Mouse (Mus musculus) liver, embryonic 13.5 days (tissue): ENCODE data around the gene Lifr. TPM values are rescaled to one million over a fixed set of nuclear protein-coding genes. Genes with fewer than 3 reads are reported as not detected.

Experiments
- ATAC-seq: fragments of 200-750 bp; cut with Nextera tagmentation; 2 replicates; pipeline ENCODE4 v1.8.0; 2017; ENCODE audit warnings: low read depth, mild to moderate bottlenecking, moderate number of reproducible peaks, moderate library complexity
- DNase-seq: peaks from one replicate; pipeline ENCODE4 v3.0.0; 2022
- H3K27ac ChIP-seq: fragments of 300-500 bp; sonication (generic); 2 replicates; pipeline ENCODE4 v1.5.1; 2015; ENCODE audit warnings: moderate library complexity, mild to moderate bottlenecking, inconsistent platforms
- H3K27me3 ChIP-seq: fragments of 300-500 bp; sonication (generic); 2 replicates; pipeline ENCODE4 v1.6.1; 2015; ENCODE audit warnings: mild to moderate bottlenecking, inconsistent platforms
- H3K36me3 ChIP-seq: fragments of 300-500 bp; sonication (generic); 2 replicates; pipeline ENCODE4 v1.6.1; 2015; ENCODE audit warnings: mild to moderate bottlenecking, inconsistent platforms
- H3K4me1 ChIP-seq: fragments of 300-500 bp; sonication (generic); replicated peaks from 2 replicates; pipeline ENCODE4 v1.6.1; 2015; ENCODE audit warnings: inconsistent platforms
- H3K4me2 ChIP-seq: fragments of 300-500 bp; sonication (generic); 2 replicates; pipeline ENCODE4 v1.6.1; 2015; ENCODE audit warnings: inconsistent platforms, mild to moderate bottlenecking, moderate library complexity
- H3K4me3 ChIP-seq: fragments of 300-500 bp; sonication (generic); replicated peaks from 2 replicates; pipeline ENCODE4 v1.5.1; 2015; ENCODE audit warnings: mild to moderate bottlenecking, inconsistent platforms
- H3K9ac ChIP-seq: fragments of 300-500 bp; sonication (generic); 2 replicates; pipeline ENCODE4 v1.6.1; 2015; ENCODE audit warnings: mild to moderate bottlenecking, inconsistent platforms
- H3K9me3 ChIP-seq: fragments of 300-500 bp; sonication (generic); replicated peaks from 2 replicates; pipeline ENCODE4 v1.6.1; 2016; ENCODE audit warnings: inconsistent platforms
- WGBS: fragments of 180-500 bp; shearing (Covaris S2); methylation state at CpG from one replicate; pipeline ENCODE4 v1.1.7; 2015; ENCODE audit not compliant: insufficient replicate concordance; 5-methylcytosine and 5-hydroxymethylcytosine counted together
- polyA plus RNA-seq: library from polyadenylated mRNA; unstranded; fragments of >200 nt; fragmentation: Nextera tagmentation; extraction: Ambion mirVana; gene quantifications from 2 replicates; pipeline ENCODE4 v1.2.1, GENCODE M21; 2015

Gene Lifr
- polyA plus RNA-seq, 1 experiment from 2014 or later = 20.5 TPM

DNA sequence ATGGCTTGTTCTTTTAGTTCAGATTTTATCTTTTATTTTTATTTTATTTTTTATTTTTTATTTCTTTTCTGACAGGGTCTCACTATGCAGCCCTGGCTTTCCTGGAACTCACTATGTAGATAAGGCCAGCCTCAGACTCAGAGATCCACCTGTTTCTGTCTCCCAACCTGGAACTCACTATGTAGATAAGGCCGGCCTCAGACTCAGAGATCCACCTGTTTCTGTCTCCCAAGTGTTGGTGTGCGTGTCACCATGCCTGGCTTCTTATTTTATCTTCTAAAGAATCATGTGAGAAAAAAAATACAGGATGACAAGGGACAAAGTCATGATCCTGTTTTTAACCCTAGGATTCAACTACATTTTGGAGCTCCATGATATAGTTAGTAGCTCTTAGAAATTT is 102.2 kb downstream of the Lifr start:
- no peaks in the 10 kb centered on the region for H3K4me1 ChIP-seq
- 58% methylated on average over 2 of the region's 2 CpGs for WGBS
- H3K4me3 ChIP-seq = no peak overlapping the region
- no peaks in the 10 kb centered on the region for H3K27me3 ChIP-seq
- H3K9ac ChIP-seq = no peak overlapping the region
- no peak overlapping the region for H3K27ac ChIP-seq
- ATAC-seq = no peak
- peaks cover 30% of the 10 kb centered on the region; the same call in 1 of the 2 replicates for H3K36me3 ChIP-seq
- no peaks in the 10 kb centered on the region for H3K9me3 ChIP-seq
- DNase-seq = no peak
- no peak overlapping the region for H3K4me2 ChIP-seq

DNA sequence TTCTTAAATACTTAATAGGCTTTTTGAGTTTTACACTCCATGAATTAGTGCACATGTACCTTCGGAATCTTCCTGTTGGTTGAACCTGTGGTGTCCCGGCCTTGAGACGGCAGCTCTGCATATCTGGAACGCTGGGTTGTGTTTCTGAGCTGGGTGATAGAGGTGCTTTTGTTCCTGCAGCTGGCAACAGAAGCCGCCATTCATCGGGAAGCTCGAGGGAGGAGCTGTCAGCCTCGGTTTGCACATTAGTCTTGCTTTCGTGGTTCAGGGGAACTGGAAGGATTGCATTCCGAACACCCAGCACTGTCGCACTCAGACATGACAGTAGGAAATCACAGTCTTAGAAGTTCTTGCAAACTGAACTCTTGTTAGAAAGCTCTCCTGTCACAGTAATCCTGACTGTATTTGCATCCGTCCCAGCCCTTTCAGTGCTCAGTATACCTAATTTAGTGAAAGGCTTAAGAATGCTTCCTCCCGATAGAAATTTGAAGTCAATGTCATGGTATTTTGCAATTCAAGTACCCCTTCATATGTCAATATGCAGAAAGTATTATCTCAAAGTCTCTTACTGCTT is 103.8 kb downstream of the Lifr start:
- no peak overlapping the region for H3K27ac ChIP-seq

GRCm38 (mm10) chr15:7194748-7195221 is 104.4 kb downstream of the Lifr start:
- ATAC-seq (no peak), DNase-seq (no peak)
- no peak overlapping the region for H3K27ac ChIP-seq
- H3K36me3 ChIP-seq = peaks cover 19% of the 10 kb centered on the region; the same call in 1 of the 2 replicates
- H3K4me3 ChIP-seq = no peak overlapping the region
- H3K27me3 ChIP-seq = no peaks in the 10 kb centered on the region
- no peaks in the 10 kb centered on the region for H3K4me1 ChIP-seq
- 64% methylated on average over 6 of the region's 6 CpGs for WGBS
- no peak overlapping the region for H3K9ac ChIP-seq
- no peak overlapping the region for H3K4me2 ChIP-seq
- H3K9me3 ChIP-seq = no peaks in the 10 kb centered on the region

More for the DNA sequence above, 103.8 kb downstream of the Lifr start:
- H3K4me3 ChIP-seq = no peak overlapping the region
- no peak for DNase-seq
- no peaks in the 10 kb centered on the region for H3K9me3 ChIP-seq
- no peak for ATAC-seq
- no peak overlapping the region for H3K9ac ChIP-seq
- H3K27me3 ChIP-seq = no peaks in the 10 kb centered on the region
- peaks cover 24% of the 10 kb centered on the region; the same call in 1 of the 2 replicates for H3K36me3 ChIP-seq
- 61% methylated on average over 13 of the region's 13 CpGs for WGBS
- no peaks in the 10 kb centered on the region for H3K4me1 ChIP-seq
- H3K4me2 ChIP-seq = no peak overlapping the region

- H3K36me3 ChIP-seq = no peaks in the 10 kb centered on the region
- H3K9me3 ChIP-seq = no peaks in the 10 kb centered on the region
- no peak for ATAC-seq
- no peak overlapping the region for H3K4me2 ChIP-seq
- no peaks in the 10 kb centered on the region for H3K27me3 ChIP-seq
- H3K4me3 ChIP-seq = no peak overlapping the region
- H3K4me1 ChIP-seq = 0 out of 2 replicates have a peak, but pooled peaks cover 3% of the 10 kb centered on the region
- no peak overlapping the region for H3K9ac ChIP-seq
- no peak overlapping the region for H3K27ac ChIP-seq
- 48% methylated on average over 3 of the region's 3 CpGs for WGBS
- DNase-seq = no peak
Observed at GRCm38 (mm10) chr15:7197652-7198445, 107.4 kb downstream of the Lifr start.

GRCm38 (mm10) chr15:7198816-7199215 is 108.4 kb downstream of the Lifr start:
- DNase-seq (no peak), ATAC-seq (no peak)
- Histone ChIP-seq H3K36me3 (no peaks in the 10 kb centered on the region), H3K9ac (no peak overlapping the region), H3K4me3 (no peak overlapping the region), H3K4me1 (0 out of 2 replicates have a peak, but pooled peaks cover 3% of the 10 kb centered on the region), H3K9me3 (no peaks in the 10 kb centered on the region), H3K27me3 (0 out of 2 replicates have a peak, but pooled peaks cover 4% of the 10 kb centered on the region), H3K27ac (no peak overlapping the region), H3K4me2 (no peak overlapping the region)
- 53% methylated on average over 2 of the region's 2 CpGs for WGBS

- 54% methylated on average over 6 of the region's 6 CpGs for WGBS
- Histone ChIP-seq H3K27ac (no peak overlapping the region), H3K9me3 (no peaks in the 10 kb centered on the region), H3K9ac (no peak overlapping the region), H3K4me2 (no peak overlapping the region), H3K4me1 (0 out of 2 replicates have a peak, but pooled peaks cover 3% of the 10 kb centered on the region), H3K4me3 (no peak overlapping the region), H3K27me3 (0 out of 2 replicates have a peak, but pooled peaks cover 4% of the 10 kb centered on the region), H3K36me3 (no peaks in the 10 kb centered on the region)
- ATAC-seq (no peak), DNase-seq (no peak)
Observed at GRCm38 (mm10) chr15:7200286-7200685, 109.9 kb downstream of the Lifr start.

GRCm38 (mm10) chr15:7201421-7202380 is 111.3 kb downstream of the Lifr start:
- H3K4me3 ChIP-seq = no peak overlapping the region
- H3K9ac ChIP-seq = no peak overlapping the region
- DNase-seq = no peak
- no peaks in the 10 kb centered on the region for H3K36me3 ChIP-seq
- WGBS = 54% methylated on average over 9 of the region's 9 CpGs
- H3K27me3 ChIP-seq = 0 out of 2 replicates have a peak, but pooled peaks cover 12% of the 10 kb centered on the region
- H3K27ac ChIP-seq = no peak overlapping the region; the same call in 1 of the 2 replicates
- 0 out of 2 replicates have a peak, but pooled peaks cover 3% of the 10 kb centered on the region for H3K4me1 ChIP-seq
- H3K9me3 ChIP-seq = no peaks in the 10 kb centered on the region
- H3K4me2 ChIP-seq = no peak overlapping the region
- ATAC-seq = no peak

- Histone ChIP-seq H3K4me2 (no peak overlapping the region), H3K27ac (no peak overlapping the region), H3K9me3 (no peaks in the 10 kb centered on the region), H3K4me3 (no peak overlapping the region), H3K27me3 (0 out of 2 replicates have a peak, but pooled peaks cover 12% of the 10 kb centered on the region), H3K9ac (no peak overlapping the region), H3K4me1 (0 out of 2 replicates have a peak, but pooled peaks cover 3% of the 10 kb centered on the region), H3K36me3 (no peaks in the 10 kb centered on the region)
- WGBS = 62% methylated on average over 5 of the region's 5 CpGs
- DNase-seq (no peak), ATAC-seq (no peak)
Observed at GRCm38 (mm10) chr15:7202981-7203380, 112.6 kb downstream of the Lifr start.

DNA sequence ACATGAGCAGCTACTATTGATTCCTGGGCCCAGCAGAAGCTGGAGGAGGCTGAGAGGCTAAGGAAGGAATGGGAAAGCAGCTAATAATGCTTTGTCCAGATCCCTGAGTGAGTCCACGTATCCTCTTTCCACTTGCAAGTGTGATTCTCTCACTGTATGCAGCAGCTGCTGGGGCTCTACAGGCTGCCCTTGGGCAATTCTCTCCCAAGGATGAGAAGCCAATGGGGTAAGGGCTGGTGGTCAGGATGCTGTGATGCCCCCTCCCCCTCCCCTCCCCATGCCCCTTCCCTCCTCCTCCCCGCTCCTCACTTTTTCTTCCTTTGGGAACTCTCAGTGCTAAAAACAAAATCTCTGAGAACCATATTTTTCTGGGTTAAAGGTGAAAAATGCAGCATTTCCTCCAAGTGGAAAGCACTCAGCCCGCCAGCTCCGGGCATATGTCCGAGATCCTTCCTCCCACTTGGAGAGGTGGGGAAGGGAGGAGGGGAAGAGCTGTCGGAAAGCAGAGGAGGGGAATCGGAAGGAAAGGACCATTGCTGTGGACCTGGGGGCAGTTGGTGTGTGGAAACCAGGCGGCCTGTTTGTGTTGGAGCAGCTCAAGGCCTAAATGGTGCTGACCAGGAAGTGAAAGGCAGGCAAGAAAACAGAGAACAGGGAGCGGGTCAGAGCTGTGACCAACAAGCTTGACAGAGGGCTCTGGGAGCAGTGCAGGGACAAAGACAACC is 113.4 kb downstream of the Lifr start:
- Histone ChIP-seq H3K4me2 (no peak overlapping the region), H3K36me3 (no peaks in the 10 kb centered on the region), H3K9ac (no peak overlapping the region), H3K9me3 (no peaks in the 10 kb centered on the region), H3K27ac (peak overlapping the region; percentile 18; the same call in 1 of the 2 replicates), H3K27me3 (peaks cover 15% of the 10 kb centered on the region; the same call in 1 of the 2 replicates), H3K4me3 (no peak overlapping the region), H3K4me1 (0 out of 2 replicates have a peak, but pooled peaks cover 3% of the 10 kb centered on the region)
- ATAC-seq (no peak), DNase-seq (no peak)
- WGBS = 28% methylated on average over 9 of the region's 9 CpGs

DNA sequence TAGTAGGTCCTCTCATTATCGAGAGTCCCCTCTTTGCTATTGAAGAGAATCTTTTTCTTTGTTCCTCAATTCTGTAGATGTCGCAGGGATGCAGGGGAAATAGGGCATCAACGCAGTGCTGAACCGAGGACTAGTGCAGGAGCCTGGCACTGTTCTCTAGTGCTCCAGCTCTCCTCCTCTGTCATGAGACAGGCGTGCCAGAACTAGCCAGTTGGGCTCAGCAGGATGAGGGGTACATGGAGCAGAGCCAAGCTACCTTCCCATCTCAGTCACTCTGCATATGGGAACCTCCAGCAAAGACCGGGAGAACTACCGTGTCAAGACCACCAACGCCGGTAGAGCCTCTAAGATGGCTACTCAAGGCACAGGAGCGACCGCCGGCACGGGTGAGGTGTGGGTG is 114.5 kb downstream of the Lifr start:
- H3K36me3 ChIP-seq = no peaks in the 10 kb centered on the region
- DNase-seq (no peak), ATAC-seq (no peak)
- 75% methylated on average over 13 of the region's 13 CpGs for WGBS
- 0 out of 2 replicates have a peak, but pooled peaks cover 3% of the 10 kb centered on the region for H3K4me1 ChIP-seq
- H3K4me3 ChIP-seq = no peak overlapping the region
- H3K9me3 ChIP-seq = no peaks in the 10 kb centered on the region
- H3K27ac ChIP-seq = no peak overlapping the region
- H3K4me2 ChIP-seq = no peak overlapping the region
- H3K27me3 ChIP-seq = peaks cover 17% of the 10 kb centered on the region; the same call in 1 of the 2 replicates
- no peak overlapping the region for H3K9ac ChIP-seq
